Mouse (Mus musculus): ENCODE measurements around the gene Slc12a6. TPM values are rescaled to one million over a fixed set of nuclear protein-coding genes. Genes with fewer than 3 reads are reported as not detected.

Slc12a6 gene
- polyA plus RNA-seq, 1 experiment from 2014 or later: 6.9 TPM

GRCm38 (mm10) chr2:112380131-112380530 is 114.5 kb downstream of the Slc12a6 start:
- Histone ChIP-seq H3K4me2 (replicated peaks; ENCODE audit: low read depth) (peak overlapping the region; percentile 75), H3K27ac (ENCODE audit: low read depth, low read length) (no peak overlapping the region)
- WGBS: 24% methylated on average over 8 of the region's 8 CpGs

GRCm38 (mm10) chr2:112381219-112381618 is 115.6 kb downstream of the Slc12a6 start:
- H3K27ac ChIP-seq (ENCODE audit: low read depth, low read length): no peak overlapping the region
- H3K36me3 ChIP-seq (ENCODE audit: control insufficient read depth, insufficient read depth): no peaks in the 10 kb centered on the region
- ATAC-seq: no peak
- no peak for TF ChIP-seq CTCF (IDR thresholded peaks at IDR 0.05; ENCODE audit: low read depth)
- H3K9ac ChIP-seq (ENCODE audit: low read depth, low read length): no peak overlapping the region
- H3K4me2 ChIP-seq (replicated peaks; ENCODE audit: low read depth): no peak overlapping the region
- H3K9me3 ChIP-seq (ENCODE audit: control insufficient read depth): no peaks in the 10 kb centered on the region
- peaks cover 4% of the 10 kb centered on the region; the same call in 1 of the 2 replicates for H3K4me1 ChIP-seq (replicated peaks; ENCODE audit: control insufficient read depth, insufficient read depth, low read length)
- WGBS: 91% methylated on average over 1 of the region's 1 CpGs
- no peaks in the 10 kb centered on the region for H3K27me3 ChIP-seq (replicated peaks; ENCODE audit: control insufficient read depth, insufficient read depth, low read length)
- H3K4me3 ChIP-seq (ENCODE audit: low read depth, low read length): no peak overlapping the region

More at GRCm38 (mm10) chr2:112380131-112380530, 114.5 kb downstream of the Slc12a6 start:
- H3K36me3 ChIP-seq (ENCODE audit: control insufficient read depth, insufficient read depth): no peaks in the 10 kb centered on the region
- H3K9ac ChIP-seq (ENCODE audit: low read depth, low read length): peak overlapping the region; percentile 82
- peak overlapping the region; percentile 84 for H3K4me3 ChIP-seq (ENCODE audit: low read depth, low read length)
- no peak for ATAC-seq
- H3K9me3 ChIP-seq (ENCODE audit: control insufficient read depth): no peaks in the 10 kb centered on the region
- peaks cover 4% of the 10 kb centered on the region; the same call in 1 of the 2 replicates for H3K4me1 ChIP-seq (replicated peaks; ENCODE audit: control insufficient read depth, insufficient read depth, low read length)
- no peaks in the 10 kb centered on the region for H3K27me3 ChIP-seq (replicated peaks; ENCODE audit: control insufficient read depth, insufficient read depth, low read length)
- no peak for TF ChIP-seq CTCF (IDR thresholded peaks at IDR 0.05; ENCODE audit: low read depth)

GRCm38 (mm10) chr2:112390843-112391242 is 125.2 kb downstream of the Slc12a6 start:
- Histone ChIP-seq H3K4me3 (ENCODE audit: low read depth, low read length) (no peak overlapping the region), H3K36me3 (ENCODE audit: control insufficient read depth, insufficient read depth) (no peaks in the 10 kb centered on the region), H3K9me3 (ENCODE audit: control insufficient read depth) (no peaks in the 10 kb centered on the region), H3K27ac (ENCODE audit: low read depth, low read length) (no peak overlapping the region), H3K9ac (ENCODE audit: low read depth, low read length) (no peak overlapping the region), H3K4me2 (replicated peaks; ENCODE audit: low read depth) (no peak overlapping the region), H3K4me1 (replicated peaks; ENCODE audit: control insufficient read depth, insufficient read depth, low read length) (no peaks in the 10 kb centered on the region), H3K27me3 (replicated peaks; ENCODE audit: control insufficient read depth, insufficient read depth, low read length) (no peaks in the 10 kb centered on the region)
- 85% methylated on average over 5 of the region's 5 CpGs for WGBS
- no peak for TF ChIP-seq CTCF (IDR thresholded peaks at IDR 0.05; ENCODE audit: low read depth)
- no peak for ATAC-seq

- H3K9ac ChIP-seq (ENCODE audit: low read depth, low read length): no peak overlapping the region
- H3K4me1 ChIP-seq (replicated peaks; ENCODE audit: control insufficient read depth, insufficient read depth, low read length): no peaks in the 10 kb centered on the region
- no peaks in the 10 kb centered on the region for H3K27me3 ChIP-seq (replicated peaks; ENCODE audit: control insufficient read depth, insufficient read depth, low read length)
- 89% methylated on average over 4 of the region's 4 CpGs for WGBS
- no peak overlapping the region for H3K27ac ChIP-seq (ENCODE audit: low read depth, low read length)
- no peaks in the 10 kb centered on the region for H3K36me3 ChIP-seq (ENCODE audit: control insufficient read depth, insufficient read depth)
- no peak for ATAC-seq
- H3K4me3 ChIP-seq (ENCODE audit: low read depth, low read length): no peak overlapping the region
- TF ChIP-seq CTCF (IDR thresholded peaks at IDR 0.05; ENCODE audit: low read depth): no peak
- H3K4me2 ChIP-seq (replicated peaks; ENCODE audit: low read depth): no peak overlapping the region
- no peaks in the 10 kb centered on the region for H3K9me3 ChIP-seq (ENCODE audit: control insufficient read depth)
Measured at GRCm38 (mm10) chr2:112391346-112392000, 125.8 kb downstream of the Slc12a6 start.

- H3K4me3 ChIP-seq (ENCODE audit: low read depth, low read length): no peak overlapping the region
- no peaks in the 10 kb centered on the region for H3K36me3 ChIP-seq (ENCODE audit: control insufficient read depth, insufficient read depth)
- no peaks in the 10 kb centered on the region for H3K27me3 ChIP-seq (replicated peaks; ENCODE audit: control insufficient read depth, insufficient read depth, low read length)
- ATAC-seq: no peak
- WGBS: 90% methylated on average over 1 of the region's 1 CpGs
- no peaks in the 10 kb centered on the region for H3K9me3 ChIP-seq (ENCODE audit: control insufficient read depth)
- no peak overlapping the region for H3K9ac ChIP-seq (ENCODE audit: low read depth, low read length)
- H3K27ac ChIP-seq (ENCODE audit: low read depth, low read length): no peak overlapping the region
- TF ChIP-seq CTCF (IDR thresholded peaks at IDR 0.05; ENCODE audit: low read depth): no peak
- no peak overlapping the region for H3K4me2 ChIP-seq (replicated peaks; ENCODE audit: low read depth)
- H3K4me1 ChIP-seq (replicated peaks; ENCODE audit: control insufficient read depth, insufficient read depth, low read length): no peaks in the 10 kb centered on the region
Measured at GRCm38 (mm10) chr2:112392689-112393088, 127.1 kb downstream of the Slc12a6 start.

- H3K9ac ChIP-seq (ENCODE audit: low read depth, low read length): no peak overlapping the region
- no peak overlapping the region for H3K27ac ChIP-seq (ENCODE audit: low read depth, low read length)
- ATAC-seq: no peak
- TF ChIP-seq CTCF (IDR thresholded peaks at IDR 0.05; ENCODE audit: low read depth): no peak
- H3K4me3 ChIP-seq (ENCODE audit: low read depth, low read length): no peak overlapping the region
- no peaks in the 10 kb centered on the region for H3K27me3 ChIP-seq (replicated peaks; ENCODE audit: control insufficient read depth, insufficient read depth, low read length)
- no peaks in the 10 kb centered on the region for H3K4me1 ChIP-seq (replicated peaks; ENCODE audit: control insufficient read depth, insufficient read depth, low read length)
- H3K9me3 ChIP-seq (ENCODE audit: control insufficient read depth): no peaks in the 10 kb centered on the region
- no peak overlapping the region for H3K4me2 ChIP-seq (replicated peaks; ENCODE audit: low read depth)
- H3K36me3 ChIP-seq (ENCODE audit: control insufficient read depth, insufficient read depth): no peaks in the 10 kb centered on the region
Measured at GRCm38 (mm10) chr2:112393958-112394357, 128.3 kb downstream of the Slc12a6 start.
